Mouse (Mus musculus) gastrocnemius, postnatal 14 days (tissue): ENCODE measurements at regions not wholly inside any gene's neighbourhood (a gene's known extent, or its start where the extent isn't known, plus 50 kb on each side); places are given as distances from the start of the nearest gene placed in this dataset.

ENCODE experiments used
- DNase-seq: peaks from one replicate; pipeline ENCODE4 v3.0.0; 2021; ENCODE audit warnings: mixed read lengths
- intact Hi-C: fragments of 180-260 bp; cut with DNase I; formaldehyde crosslinking; loops from one replicate; pipeline ENCODE4 v1.15.1; 2025; ENCODE audit warnings: low total_unique reads

GRCm38 (mm10) chr13:28449026-28449425, 191.7 kb downstream of the Gm11361 start:
- DNase-seq: no peak
- intact Hi-C loops: no loop called here

- DNase-seq: no peak
- intact Hi-C loops: no loop called here
Measured at GRCm38 (mm10) chr13:28442250-28442649, 184.9 kb downstream of the Gm11361 start.

GRCm38 (mm10) chr13:28433445-28433844, 176.1 kb downstream of the Gm11361 start:
- DNase-seq: no peak
- intact Hi-C loops: no loop called here

GRCm38 (mm10) chr13:28432017-28432416, 174.7 kb downstream of the Gm11361 start:
- DNase-seq: no peak
- intact Hi-C loops: no loop called here

GRCm38 (mm10) chr13:28426085-28426484, 168.8 kb downstream of the Gm11361 start:
- no peak for DNase-seq
- intact Hi-C loops: no loop called here

- intact Hi-C loops: no loop called here
- no peak for DNase-seq
Measured at GRCm38 (mm10) chr13:28425116-28425515, 167.8 kb downstream of the Gm11361 start.

GRCm38 (mm10) chr13:28424446-28425059, 167.2 kb downstream of the Gm11361 start:
- intact Hi-C loops: no loop called here
- no peak for DNase-seq

- intact Hi-C loops: no loop called here
- DNase-seq: no peak
Measured at GRCm38 (mm10) chr13:28421309-28421708, 164.0 kb downstream of the Gm11361 start.

GRCm38 (mm10) chr13:28420636-28421035, 163.3 kb downstream of the Gm11361 start:
- no peak for DNase-seq
- intact Hi-C loops: no loop called here

- intact Hi-C loops: loop anchor here (10.0 kb wide), 1 partner anchor 535 kb away; the partner anchor contains the start of gene Sox4
- DNase-seq: peak; percentile 47
Measured at GRCm38 (mm10) chr13:28419950-28420381, 162.6 kb downstream of the Gm11361 start.

GRCm38 (mm10) chr13:28418936-28419681, 161.8 kb downstream of the Gm11361 start:
- intact Hi-C loops: loop anchor here (10.0 kb wide), 1 partner anchor 536 kb away; the partner anchor contains the start of gene Sox4
- DNase-seq: no peak

GRCm38 (mm10) chr13:28417929-28418881, 160.9 kb downstream of the Gm11361 start:
- intact Hi-C loops: loop anchor here (10.0 kb wide), 1 partner anchor 537 kb away; the partner anchor contains the start of gene Sox4
- peak; percentile 75 for DNase-seq

- intact Hi-C loops: loop anchor here (10.0 kb wide), 1 partner anchor 537 kb away; the partner anchor contains the start of gene Sox4
- peak; percentile 11 for DNase-seq
Measured at GRCm38 (mm10) chr13:28417431-28417928, 160.2 kb downstream of the Gm11361 start.

GRCm38 (mm10) chr13:28416887-28417286, 159.6 kb downstream of the Gm11361 start:
- intact Hi-C loops: loop anchor here (10.0 kb wide), 1 partner anchor 538 kb away; the partner anchor contains the start of gene Sox4
- no peak for DNase-seq

- peak; percentile 45 for DNase-seq
- intact Hi-C loops: loop anchor here (10.0 kb wide), 1 partner anchor 539 kb away; the partner anchor contains the start of gene Sox4
Measured at GRCm38 (mm10) chr13:28416231-28416630, 158.9 kb downstream of the Gm11361 start.

GRCm38 (mm10) chr13:28415769-28416168, 158.4 kb downstream of the Gm11361 start:
- intact Hi-C loops: loop anchor here (10.0 kb wide), 1 partner anchor 539 kb away; the partner anchor contains the start of gene Sox4
- DNase-seq: no peak

GRCm38 (mm10) chr13:28410324-28410723, 153.0 kb downstream of the Gm11361 start:
- no peak for DNase-seq
- intact Hi-C loops: loop anchor here (10.0 kb wide), 1 partner anchor 544 kb away; the partner anchor contains the start of gene Sox4

GRCm38 (mm10) chr13:28409609-28409902, 152.2 kb downstream of the Gm11361 start:
- DNase-seq: no peak
- intact Hi-C loops: no loop called here

- no peak for DNase-seq
- intact Hi-C loops: no loop called here
Measured at GRCm38 (mm10) chr13:28408868-28409608, 151.7 kb downstream of the Gm11361 start.
